In genomic region chr16:95388811-95389529, GRCm38 (mm10) we compare ENCODE assay signal across 15 mouse cellular contexts.
"Had no signal": no experiment of that assay in that cellular context is flagged by ENCODE, and none has a peak within 500 bp of the region (broad histone marks: within the 10 kb centered on the region; RNA-seq: fewer than 3 reads in every experiment).

No protein-coding gene starts in this region.

- ATAC-seq: liver, postnatal 0 days; lung, postnatal 0 days; midbrain, embryonic 13.5 days; midbrain, embryonic 15.5 days had no signal

- DNase-seq: liver, postnatal 0 days; lung, adult 2 months; lung, postnatal 14 days; lung, postnatal 36 days; retina, postnatal 1 day; right cerebral cortex, adult 18-20 months; right cerebral cortex, postnatal 25 days; right cerebral cortex, postnatal 4 days; spleen, adult 18-20 months; thymus, adult 18-20 months; thymus, postnatal 14 days; thymus, postnatal 36 days had no signal
